Mouse (Mus musculus) forebrain, postnatal 0 days (tissue): ENCODE data around the gene Patl1. TPM values are rescaled to one million over a fixed set of nuclear protein-coding genes. Genes with fewer than 3 reads are reported as not detected.
"Not testable (repeated sequence)": the region's sequence is repeated elsewhere in the genome, so short reads cannot be mapped to it uniquely, and the experiment has no call there.

Source experiments
- ATAC-seq: fragments of 200-750 bp; cut with Nextera tagmentation; 2 replicates; pipeline ENCODE4 v1.8.0; 2017; ENCODE audit warnings: mild to moderate bottlenecking, moderate library complexity
- DNase-seq: peaks from one replicate; pipeline ENCODE4 v3.0.0-alpha.2; 2015
- H3K27ac ChIP-seq: fragments of 300-500 bp; sonication (generic); 2 replicates; pipeline ENCODE4 v1.5.1; 2014; ENCODE audit warnings: low read depth, mild to moderate bottlenecking, antibody characterized with exemption, low read length, moderate library complexity, mixed read lengths
- H3K27me3 ChIP-seq: fragments of 300-500 bp; sonication (generic); 2 replicates; pipeline ENCODE4 v1.6.1; 2014; ENCODE audit warnings: mild to moderate bottlenecking, low read length, mixed read lengths; ENCODE audit not compliant: insufficient read depth
- H3K36me3 ChIP-seq: fragments of 300-500 bp; sonication (generic); 2 replicates; pipeline ENCODE4 v1.6.1; 2014; ENCODE audit warnings: mild to moderate bottlenecking, moderate library complexity; ENCODE audit not compliant: insufficient read depth
- H3K4me1 ChIP-seq: fragments of 300-500 bp; sonication (generic); 2 replicates; pipeline ENCODE4 v1.6.1; 2014; ENCODE audit warnings: antibody characterized with exemption; ENCODE audit not compliant: insufficient read depth
- H3K4me2 ChIP-seq: fragments of 300-500 bp; sonication (generic); 2 replicates; pipeline ENCODE4 v1.6.1; 2014; ENCODE audit warnings: low read depth, mild to moderate bottlenecking, moderate library complexity
- H3K4me3 ChIP-seq: fragments of 300-500 bp; sonication (generic); 2 replicates; pipeline ENCODE4 v1.5.1; 2014; ENCODE audit warnings: low read depth, low read length, mixed read lengths
- H3K9ac ChIP-seq: fragments of 300-500 bp; sonication (generic); 2 replicates; pipeline ENCODE4 v1.6.1; 2014; ENCODE audit warnings: mild to moderate bottlenecking
- H3K9me3 ChIP-seq: fragments of 300-500 bp; sonication (generic); 2 replicates; pipeline ENCODE4 v1.6.1; 2016; ENCODE audit warnings: low read length
- CTCF ChIP-seq: sonication (generic); IDR thresholded peaks from 2 replicates; pipeline ENCODE4 v1.5.1; 2016; ENCODE audit warnings: antibody characterized with exemption, control low read depth, low read depth
- WGBS: fragments of 180-500 bp; shearing (Covaris S2); extraction: QIAGEN DNeasy Blood & Tissue Kit; methylation state at CpG from one replicate; pipeline ENCODE4 v1.1.7; 2014; 5-methylcytosine and 5-hydroxymethylcytosine counted together
- polyA plus RNA-seq: library from polyadenylated mRNA; unstranded; fragments of >200 nt; fragmentation: Nextera tagmentation; extraction: Ambion mirVana; gene quantifications from 2 replicates; pipeline ENCODE4 v1.2.1, GENCODE M21; 2015
- total RNA-seq: library from RNA; depleted of rRNA; stranded (reverse); fragments of >200 nt; gene quantifications from 2 replicates; pipeline ENCODE4 v1.2.3, GENCODE M21; 2014; rRNA removed

The Patl1 gene
- total RNA-seq (7.2 and 12.1 TPM in 2 replicates), polyA plus RNA-seq (7.7 and 11.8 TPM in 2 replicates)

DNA sequence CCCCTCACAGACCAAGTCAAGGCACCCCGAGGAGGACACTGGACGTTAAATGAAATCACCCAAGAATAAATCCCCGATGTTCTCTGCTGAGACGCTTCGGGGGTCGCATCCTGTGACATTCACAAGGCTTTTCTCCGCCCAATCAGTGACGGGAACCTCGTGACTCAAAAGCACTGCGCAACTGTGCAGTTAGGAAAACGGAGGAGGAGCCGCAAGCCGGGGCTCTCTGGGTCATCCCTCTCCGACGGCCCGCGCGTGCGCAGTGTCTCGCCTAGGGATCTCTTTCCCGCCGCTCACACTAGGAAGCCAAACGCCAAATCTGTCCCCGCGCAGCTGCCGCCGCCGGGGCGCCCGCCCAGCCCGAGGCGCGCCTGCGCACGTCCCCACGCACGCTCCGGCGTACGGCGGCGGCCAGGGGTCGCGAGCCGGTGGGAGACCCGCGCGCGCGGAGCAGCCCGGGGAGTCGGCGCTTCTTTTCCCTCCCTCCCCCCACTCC, at the start of gene Patl1:
Gene Patl1, plus strand, starts transcription at position 363 of the 496 bp plus-strand sequence.
- Histone ChIP-seq H3K9me3 (no peaks in the 10 kb centered on the region), H3K4me3 (peak within 1 kb of the TSS; percentile 97), H3K36me3 (peaks cover 4% of the 10 kb centered on the region; the same call in 1 of the 2 replicates), H3K9ac (peak within 1 kb of the TSS; percentile 74), H3K4me1 (peaks cover 16% of the 10 kb centered on the region), H3K4me2 (peak within 1 kb of the TSS; percentile 87), H3K27ac (peak within 1 kb of the TSS; percentile 86), H3K27me3 (no peaks in the 10 kb centered on the region)
- ATAC-seq, result peak; percentile 98
- WGBS, result 0% methylated on average over 41 of the region's 53 CpGs
- DNase-seq, result peak; percentile 99
- no peak for TF ChIP-seq CTCF

GRCm38 (mm10) chr19:11867837-11868236, 44.4 kb upstream of the Patl1 start:
- TF ChIP-seq CTCF, result no peak
- H3K4me2 ChIP-seq, result no peak overlapping the region
- H3K4me3 ChIP-seq, result no peak overlapping the region
- no peak overlapping the region for H3K27ac ChIP-seq
- 83% methylated on average over 2 of the region's 2 CpGs for WGBS
- H3K9ac ChIP-seq, result no peak overlapping the region
- H3K4me1 ChIP-seq, result no peaks in the 10 kb centered on the region
- no peaks in the 10 kb centered on the region for H3K27me3 ChIP-seq
- no peaks in the 10 kb centered on the region for H3K36me3 ChIP-seq
- no peak for ATAC-seq
- no peak for DNase-seq
- no peaks in the 10 kb centered on the region for H3K9me3 ChIP-seq

DNA sequence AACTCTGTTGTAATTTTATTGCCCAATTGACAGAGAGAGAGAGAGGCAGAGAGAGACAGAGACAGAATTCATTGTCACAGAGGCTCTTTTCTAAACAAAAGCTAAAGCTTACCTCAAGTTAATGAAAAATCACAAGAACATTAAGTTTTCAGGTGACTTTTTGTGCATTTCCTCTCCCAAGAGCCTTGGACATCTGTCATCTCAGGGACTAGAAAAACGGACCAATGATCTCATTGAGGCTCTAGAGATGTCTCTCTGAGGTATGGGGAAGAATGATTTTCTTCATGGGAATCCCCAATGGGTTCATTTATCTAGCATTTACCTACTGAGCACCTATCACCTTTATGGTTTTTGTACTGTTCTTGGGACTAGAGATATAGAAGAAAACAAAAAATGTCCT, 37.2 kb upstream of the Patl1 start, which contains the start of gene Olfr1419:
Gene Olfr1419, minus strand, starts transcription at position 101 of the 400 bp plus-strand sequence.
- Histone ChIP-seq H3K36me3 (no peaks in the 10 kb centered on the region), H3K4me3 (no peak within 1 kb of the TSS), H3K27ac (no peak within 1 kb of the TSS), H3K9me3 (no peaks in the 10 kb centered on the region), H3K27me3 (no peaks in the 10 kb centered on the region), H3K4me1 (no peaks in the 10 kb centered on the region), H3K4me2 (no peak within 1 kb of the TSS), H3K9ac (no peak within 1 kb of the TSS)
- TF ChIP-seq CTCF, result no peak
- no peak for ATAC-seq
- no peak for DNase-seq
- 56% methylated on average over 1 of the region's 1 CpGs for WGBS

DNA sequence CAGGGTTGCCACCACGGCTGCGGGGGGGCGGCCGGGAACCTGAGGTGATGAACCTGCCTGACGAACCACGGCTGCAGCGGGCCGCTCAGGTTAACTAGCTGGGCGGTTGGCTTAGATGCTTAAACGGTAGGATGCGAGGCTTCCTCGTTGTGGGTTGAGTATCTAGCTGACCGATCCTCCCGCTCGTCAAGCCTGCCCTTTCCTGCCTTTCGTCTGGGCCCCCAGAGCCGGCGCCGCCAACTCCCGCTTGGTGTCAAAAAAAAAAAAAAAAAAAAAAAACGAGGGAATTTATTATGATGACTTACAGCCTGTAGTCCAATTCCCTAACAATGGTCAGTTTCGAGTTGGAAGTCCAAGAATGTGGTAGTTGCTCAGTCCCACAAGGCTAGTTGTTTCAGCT, 33.8 kb upstream of the Patl1 start:
- not testable (repeated sequence) for H3K36me3 ChIP-seq, H3K27ac ChIP-seq, H3K4me2 ChIP-seq, H3K9ac ChIP-seq, H3K4me1 ChIP-seq, ATAC-seq, H3K9me3 ChIP-seq, DNase-seq, H3K27me3 ChIP-seq, H3K4me3 ChIP-seq
- WGBS, result 69% methylated on average over 22 of the region's 22 CpGs

- H3K4me2 ChIP-seq, result no peak within 1 kb of the TSS
- DNase-seq (no peak), ATAC-seq (no peak)
- TF ChIP-seq CTCF, result no peak
- no peaks in the 10 kb centered on the region for H3K27me3 ChIP-seq
- WGBS, result 49% methylated on average over 1 of the region's 1 CpGs
- no peaks in the 10 kb centered on the region for H3K4me1 ChIP-seq
- H3K36me3 ChIP-seq, result no peaks in the 10 kb centered on the region
- H3K9ac ChIP-seq, result no peak within 1 kb of the TSS
- H3K27ac ChIP-seq, result no peak within 1 kb of the TSS
- no peak within 1 kb of the TSS for H3K4me3 ChIP-seq
- no peaks in the 10 kb centered on the region for H3K9me3 ChIP-seq
Observed at GRCm38 (mm10) chr19:11886265-11886664, 25.9 kb upstream of the Patl1 start, which contains the start of gene Olfr1420. Olfr1420 (plus strand) TSS chr19:11886565.

GRCm38 (mm10) chr19:11911021-11911420, 1.2 kb upstream of the Patl1 start:
- Histone ChIP-seq H3K9me3 (no peaks in the 10 kb centered on the region), H3K27ac (no peak overlapping the region), H3K36me3 (peaks cover 4% of the 10 kb centered on the region; the same call in 1 of the 2 replicates), H3K27me3 (no peaks in the 10 kb centered on the region), H3K4me1 (peaks cover 11% of the 10 kb centered on the region), H3K9ac (peak overlapping the region; percentile 74; the same call in 1 of the 2 replicates), H3K4me2 (peak overlapping the region; percentile 83), H3K4me3 (peak overlapping the region; percentile 97)
- TF ChIP-seq CTCF, result no peak
- DNase-seq, result no peak
- 93% methylated on average over 5 of the region's 5 CpGs for WGBS
- no peak for ATAC-seq

DNA sequence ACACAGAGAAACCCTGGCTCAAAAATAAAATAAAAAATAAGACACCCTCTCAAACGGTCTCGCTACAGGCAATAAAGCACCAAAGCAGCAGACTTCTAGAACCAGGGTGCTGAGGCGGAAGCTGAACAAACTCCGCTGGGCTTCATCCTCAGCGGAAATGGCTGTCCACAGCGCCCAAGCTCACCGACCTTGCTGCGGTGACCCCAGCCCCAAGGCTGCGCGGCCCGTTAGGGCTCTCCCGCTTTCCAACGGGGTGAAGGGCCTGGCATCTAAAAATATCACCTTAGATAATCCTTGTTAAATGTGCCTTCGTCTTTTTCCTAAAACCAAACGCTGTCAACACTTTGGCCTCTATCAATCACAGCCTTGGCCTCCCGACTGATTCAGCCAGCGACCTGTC, 596 bp upstream of the Patl1 start:
- H3K4me1 ChIP-seq, result peaks cover 16% of the 10 kb centered on the region
- H3K9ac ChIP-seq, result peak overlapping the region; percentile 74
- TF ChIP-seq CTCF, result no peak
- peak overlapping the region; percentile 86 for H3K27ac ChIP-seq
- no peaks in the 10 kb centered on the region for H3K9me3 ChIP-seq
- H3K27me3 ChIP-seq, result no peaks in the 10 kb centered on the region
- H3K4me3 ChIP-seq, result peak overlapping the region; percentile 97
- 2% methylated on average over 17 of the region's 17 CpGs for WGBS
- ATAC-seq (peak; percentile 8), DNase-seq (no peak)
- peak overlapping the region; percentile 83 for H3K4me2 ChIP-seq
- peaks cover 4% of the 10 kb centered on the region; the same call in 1 of the 2 replicates for H3K36me3 ChIP-seq
